Mouse (Mus musculus): Measurements from ENCODE around the gene Gak.

Gak gene

DNA sequence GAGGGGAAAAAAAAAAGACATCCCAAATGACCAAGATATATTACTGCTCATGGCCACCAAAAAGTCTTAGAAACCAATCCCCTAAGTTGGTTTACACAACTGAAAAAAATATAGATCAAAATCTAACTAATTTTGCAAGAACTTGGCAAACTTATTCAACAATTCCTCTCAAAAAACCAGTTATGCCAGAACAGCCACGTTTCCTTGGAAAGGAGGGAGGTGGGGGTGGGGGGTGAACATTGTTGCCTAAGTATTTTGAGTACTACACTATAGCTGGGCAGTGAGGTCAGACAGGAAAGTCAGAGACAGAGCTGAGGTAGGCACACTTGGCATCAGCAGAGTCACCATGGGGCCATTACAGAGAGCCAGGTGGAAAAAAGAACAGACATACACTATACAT lies 29.6 kb downstream of the Gak start:
- no peak for DNase-seq (ENCODE audit: low read depth)

GRCm38 (mm10) chr5:108581361-108581891 lies 48.1 kb downstream of the Gak start:
- no peak for DNase-seq (ENCODE audit: low read depth)

- no peak for DNase-seq (ENCODE audit: low read depth)
Observed at GRCm38 (mm10) chr5:108573054-108573453, 56.5 kb downstream of the Gak start.

- no peak for DNase-seq (ENCODE audit: low read depth)
Observed at GRCm38 (mm10) chr5:108570991-108571390, 58.6 kb downstream of the Gak start.

DNA sequence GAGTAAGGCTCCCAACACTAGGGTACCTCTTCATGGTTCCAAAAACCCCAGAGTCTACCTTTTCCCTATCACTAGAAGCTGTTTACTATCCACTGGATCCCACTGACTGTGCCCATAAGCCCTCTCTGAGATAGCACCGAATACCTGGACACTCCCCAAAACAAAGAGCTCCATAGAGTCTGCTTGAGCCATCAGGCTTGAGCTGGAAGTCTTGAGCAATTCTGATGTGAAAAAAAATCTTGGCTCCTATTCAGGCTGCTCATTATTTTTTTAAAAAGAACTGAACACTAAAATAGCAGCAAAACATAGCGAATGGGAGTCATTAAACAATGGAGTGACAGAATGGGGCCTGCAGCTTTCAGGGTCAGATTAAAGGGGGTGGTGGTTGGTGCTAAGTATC lies 62.5 kb downstream of the Gak start:
- DNase-seq (ENCODE audit: low read depth): no peak

DNA sequence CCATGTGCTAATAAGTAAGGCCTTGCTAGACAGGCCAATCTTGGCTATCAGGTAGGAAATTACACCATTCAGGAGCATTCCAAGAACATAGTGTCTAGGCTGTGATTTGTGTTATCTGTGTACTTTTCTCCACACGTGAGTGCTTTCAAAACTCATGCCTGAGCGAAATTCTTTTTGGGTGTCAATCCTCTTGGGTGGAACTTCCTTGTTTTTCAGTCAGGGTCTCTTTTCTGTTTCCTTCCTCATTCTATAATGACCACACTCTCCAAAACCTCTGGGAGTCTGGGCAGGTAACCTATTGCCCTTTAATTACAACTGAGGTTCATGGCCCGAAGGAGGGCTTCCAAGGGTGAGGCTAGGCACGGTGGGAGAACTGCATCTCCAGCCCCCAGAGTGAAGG lies 63.0 kb downstream of the Gak start:
- no peak for DNase-seq (ENCODE audit: low read depth)

DNA sequence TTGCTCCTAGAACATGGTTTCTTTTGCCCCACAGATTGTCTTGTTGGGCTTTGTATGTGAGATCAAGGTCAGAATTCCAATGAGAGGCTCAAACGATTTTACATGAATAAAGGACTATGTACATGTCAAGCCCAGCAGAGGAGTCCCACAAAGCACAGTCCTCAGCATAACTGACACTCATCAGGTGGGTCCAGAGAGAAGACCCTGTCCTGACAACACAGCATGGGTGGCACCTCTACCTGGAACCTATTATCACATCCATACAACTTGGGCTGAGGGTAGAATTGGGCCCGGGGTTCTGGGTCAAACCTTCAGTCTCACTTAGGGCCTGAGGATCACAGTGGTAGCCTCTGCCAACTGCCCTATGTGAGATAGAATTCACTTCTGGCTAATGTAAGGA lies 64.2 kb downstream of the Gak start:
- DNase-seq (ENCODE audit: low read depth): no peak

GRCm38 (mm10) chr5:108564346-108564745 lies 65.2 kb downstream of the Gak start:
- DNase-seq (ENCODE audit: low read depth): no peak

DNA sequence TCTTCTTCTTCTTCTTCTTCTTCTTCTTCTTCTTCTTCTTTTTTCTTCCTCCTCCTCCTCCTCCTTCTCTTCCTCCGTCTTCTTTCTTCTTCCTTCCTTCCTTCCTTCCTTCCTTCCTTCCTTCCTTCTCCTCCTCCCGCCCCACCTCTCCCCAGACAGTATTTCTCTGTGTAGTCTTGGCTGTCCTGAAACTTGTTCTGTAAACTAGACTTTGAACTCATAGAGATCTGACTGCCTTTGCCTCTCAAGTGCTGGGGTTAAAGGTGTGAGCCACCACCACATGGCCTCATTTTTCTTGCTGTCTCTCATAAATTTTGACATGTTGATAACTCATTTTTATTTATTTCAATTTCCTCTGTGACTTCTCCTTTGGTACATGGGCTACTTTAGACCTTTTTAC lies 67.1 kb downstream of the Gak start:
- DNase-seq (ENCODE audit: low read depth): no peak

- no peak for DNase-seq (ENCODE audit: low read depth)
Observed at GRCm38 (mm10) chr5:108556986-108557385, 72.6 kb downstream of the Gak start.

- no peak for DNase-seq (ENCODE audit: low read depth)
Observed at GRCm38 (mm10) chr5:108554041-108554440, 75.5 kb downstream of the Gak start.

DNA sequence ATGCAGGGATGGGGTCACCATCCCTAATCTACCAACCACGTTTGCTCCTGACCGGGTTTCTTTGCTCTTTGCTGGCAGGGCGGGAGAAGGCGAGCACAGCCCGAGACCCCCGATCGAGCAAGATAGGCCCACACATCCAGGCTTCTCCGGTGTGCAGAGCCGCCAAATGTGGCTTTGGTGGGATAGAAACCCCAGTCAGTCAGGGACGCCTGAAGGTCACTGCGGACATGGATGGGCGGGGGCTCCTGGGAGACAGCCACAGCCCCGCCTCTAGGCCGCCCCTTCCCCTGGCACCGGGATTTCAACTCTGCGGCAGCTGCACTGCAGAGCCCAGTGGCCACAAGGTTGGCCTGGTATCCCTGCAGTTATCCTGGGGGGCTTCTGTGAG lies 79.4 kb downstream of the Gak start:
- DNase-seq (ENCODE audit: low read depth): no peak

GRCm38 (mm10) chr5:108549489-108550206 lies 79.9 kb downstream of the Gak start, which contains the start of gene Cplx1:
Cplx1 (minus strand) TSS chr5:108550024.
- peak; percentile 33 for DNase-seq (ENCODE audit: low read depth)

- no peak for DNase-seq (ENCODE audit: low read depth)
Observed at GRCm38 (mm10) chr5:108549137-108549488, 80.4 kb downstream of the Gak start.

GRCm38 (mm10) chr5:108547636-108548035 lies 81.9 kb downstream of the Gak start:
- no peak for DNase-seq (ENCODE audit: low read depth)

DNA sequence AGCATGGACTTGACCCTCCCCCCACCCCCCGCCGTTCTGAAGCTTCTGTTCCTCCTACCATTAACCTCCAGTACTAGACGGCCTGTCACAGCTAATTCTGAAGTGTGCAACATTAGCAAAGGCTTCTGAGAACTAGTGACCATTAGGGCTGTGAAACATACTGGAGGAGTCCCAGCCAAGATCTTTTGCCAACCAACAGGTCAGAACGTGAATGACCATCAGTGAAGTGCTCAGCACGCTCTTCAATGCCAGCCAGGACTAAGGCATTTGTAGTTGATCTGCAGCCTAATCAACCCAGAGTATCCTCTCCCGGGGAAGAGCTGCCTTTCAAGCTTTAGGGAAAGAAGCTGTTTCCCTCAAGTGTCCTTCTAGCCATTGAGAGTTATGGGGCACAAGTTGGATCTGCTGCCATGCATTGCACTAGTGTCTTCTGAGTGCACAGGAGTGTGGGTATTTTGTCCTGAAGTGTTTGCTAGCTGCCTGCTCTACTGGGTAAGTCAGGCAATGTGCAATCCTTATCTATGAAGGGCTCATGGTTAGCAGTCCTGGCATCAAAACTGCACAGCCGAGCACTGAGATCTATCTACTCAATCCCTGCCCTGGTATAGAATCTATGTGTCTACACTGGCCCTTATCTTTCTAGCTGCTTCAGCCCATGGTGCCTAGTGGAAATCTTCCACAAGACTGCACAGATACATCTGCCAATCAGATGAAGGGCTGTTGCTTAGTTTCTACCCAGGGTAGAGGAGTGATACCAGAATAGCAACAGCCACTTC lies 85.9 kb downstream of the Gak start:
- DNase-seq (ENCODE audit: low read depth): no peak

DNA sequence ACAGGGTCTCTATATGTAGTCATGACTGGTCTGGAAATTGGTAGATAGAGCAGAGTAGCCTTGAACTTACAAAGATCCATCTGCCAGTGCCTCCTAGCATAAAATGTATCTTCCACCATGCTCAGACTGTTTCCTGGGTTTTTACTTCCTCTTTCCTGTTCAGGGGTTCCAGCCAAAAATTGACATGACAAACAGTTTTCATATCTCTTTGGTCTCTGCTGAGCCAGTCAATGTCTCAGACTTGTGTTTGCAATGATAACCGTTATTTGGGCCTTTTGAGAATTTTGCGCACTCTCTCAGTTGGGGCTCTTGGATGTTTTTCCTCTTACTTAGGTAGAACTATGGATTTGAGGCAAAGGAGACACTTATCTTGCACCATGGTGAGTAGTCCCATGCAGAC lies 95.4 kb downstream of the Gak start:
- DNase-seq (ENCODE audit: low read depth): no peak

GRCm38 (mm10) chr5:108522597-108522996 lies 107.0 kb downstream of the Gak start:
- DNase-seq (ENCODE audit: low read depth): no peak

- no peak for DNase-seq (ENCODE audit: low read depth)
Observed at GRCm38 (mm10) chr5:108521896-108522295, 107.7 kb downstream of the Gak start.

DNA sequence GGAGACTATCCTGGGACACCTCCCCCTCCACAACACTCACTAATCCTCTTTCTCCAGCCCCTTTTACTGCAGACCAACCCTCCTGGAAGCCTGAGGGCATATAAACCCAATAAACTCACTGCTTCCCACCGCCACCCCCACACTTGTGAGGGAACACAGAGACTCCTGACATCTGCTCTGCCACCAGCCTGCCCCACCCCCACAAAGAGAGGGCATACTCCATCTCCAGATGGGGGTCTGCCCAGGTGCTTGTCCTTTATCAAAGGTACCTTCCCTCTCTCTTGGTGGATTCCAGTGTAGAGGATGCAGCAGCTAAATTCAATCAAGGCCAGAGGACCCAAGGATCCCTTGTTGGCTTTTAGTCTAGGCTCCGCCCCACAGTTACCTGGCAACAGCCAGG lies 108.5 kb downstream of the Gak start:
- no peak for DNase-seq (ENCODE audit: low read depth)

DNA sequence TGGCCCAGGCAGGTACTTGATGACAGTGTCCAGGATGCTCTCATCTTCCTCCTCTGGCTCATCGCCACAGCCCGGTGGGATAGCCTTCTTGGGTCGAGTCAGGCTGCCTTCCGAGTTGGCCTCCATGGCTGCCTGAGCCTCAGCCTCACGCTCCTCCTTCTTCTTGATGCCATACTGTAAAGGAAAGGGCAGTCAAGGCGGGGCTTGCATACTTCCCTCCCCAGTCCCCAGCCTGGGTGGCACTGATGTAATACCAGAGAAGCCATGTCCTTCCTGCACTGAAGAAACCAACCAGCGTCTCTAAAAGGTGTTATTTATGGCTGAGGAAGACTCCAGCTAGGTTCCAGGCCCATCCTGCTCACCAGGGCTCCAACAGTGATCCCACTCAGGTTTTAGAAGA lies 109.4 kb downstream of the Gak start:
- DNase-seq (ENCODE audit: low read depth): peak; percentile 45
